Mouse (Mus musculus) limb, embryonic 12.5 days (tissue): ENCODE results near the gene Phb. TPM values are rescaled to one million over a fixed set of nuclear protein-coding genes. Genes with fewer than 3 reads are reported as not detected.
"Not testable (repeated sequence)": the region's sequence is repeated elsewhere in the genome, so short reads cannot be mapped to it uniquely, and the experiment has no call there.

Experiments
- ATAC-seq: fragments of 200-750 bp; cut with Nextera tagmentation; 2 replicates; pipeline ENCODE4 v1.8.0; 2017; ENCODE audit warnings: low read depth, moderate TSS enrichment; ENCODE audit not compliant: insufficient number of reproducible peaks, insufficient read depth, low FRiP score, low TSS enrichment
- H3K27ac ChIP-seq: fragments of 300-500 bp; sonication (generic); 2 replicates; pipeline ENCODE4 v1.5.1; 2016; ENCODE audit warnings: mild to moderate bottlenecking, moderate library complexity
- H3K27me3 ChIP-seq: fragments of 300-500 bp; sonication (generic); 2 replicates; pipeline ENCODE4 v1.6.1; 2016; ENCODE audit warnings: mild to moderate bottlenecking, moderate library complexity
- H3K36me3 ChIP-seq: fragments of 300-500 bp; sonication (generic); 2 replicates; pipeline ENCODE4 v1.6.1; 2016; ENCODE audit warnings: mild to moderate bottlenecking, moderate library complexity
- H3K4me1 ChIP-seq: fragments of 300-500 bp; sonication (generic); replicated peaks from 2 replicates; pipeline ENCODE4 v1.6.1; 2016
- H3K4me2 ChIP-seq: fragments of 300-500 bp; sonication (generic); 2 replicates; pipeline ENCODE4 v1.6.1; 2016; ENCODE audit warnings: mild to moderate bottlenecking, moderate library complexity
- H3K4me3 ChIP-seq: fragments of 300-500 bp; sonication (generic); replicated peaks from 2 replicates; pipeline ENCODE4 v1.5.1; 2016; ENCODE audit warnings: mild to moderate bottlenecking
- H3K9ac ChIP-seq: fragments of 300-500 bp; sonication (generic); replicated peaks from 2 replicates; pipeline ENCODE4 v1.6.1; 2016; ENCODE audit warnings: mild to moderate bottlenecking, moderate library complexity
- H3K9me3 ChIP-seq: fragments of 300-500 bp; sonication (generic); 2 replicates; pipeline ENCODE4 v1.6.1; 2016; ENCODE audit warnings: mild to moderate bottlenecking, moderate library complexity
- WGBS: fragments of 180-500 bp; shearing (Covaris S2); methylation state at CpG from one replicate; pipeline ENCODE4 v1.1.7; 2016; 5-methylcytosine and 5-hydroxymethylcytosine counted together
- polyA plus RNA-seq: library from polyadenylated mRNA; unstranded; fragments of >200 nt; fragmentation: Nextera tagmentation; extraction: Ambion mirVana; gene quantifications from 2 replicates; pipeline ENCODE4 v1.2.1, GENCODE M21; 2016

The Phb gene
- polyA plus RNA-seq, 1 experiment from 2014 or later, result 231 TPM

- Histone ChIP-seq H3K4me2 (no peak overlapping the region), H3K4me1 (peaks cover 38% of the 10 kb centered on the region), H3K4me3 (no peak overlapping the region), H3K27ac (no peak overlapping the region), H3K36me3 (no peaks in the 10 kb centered on the region), H3K9ac (no peak overlapping the region), H3K27me3 (peaks cover 45% of the 10 kb centered on the region), H3K9me3 (no peaks in the 10 kb centered on the region)
- WGBS, result 42% methylated on average over 2 of the region's 2 CpGs
- ATAC-seq, result no peak
Observed at GRCm38 (mm10) chr11:95650001-95650400, 16.8 kb upstream of the Phb start.

- no peak overlapping the region for H3K27ac ChIP-seq
- no peak overlapping the region for H3K9ac ChIP-seq
- H3K27me3 ChIP-seq, result peaks cover 35% of the 10 kb centered on the region
- no peak overlapping the region for H3K4me3 ChIP-seq
- H3K36me3 ChIP-seq, result no peaks in the 10 kb centered on the region
- no peaks in the 10 kb centered on the region for H3K9me3 ChIP-seq
- H3K4me1 ChIP-seq, result peaks cover 28% of the 10 kb centered on the region
- 68% methylated on average over 9 of the region's 9 CpGs for WGBS
- no peak for ATAC-seq
- H3K4me2 ChIP-seq, result no peak overlapping the region
Observed at GRCm38 (mm10) chr11:95650981-95651380, 15.8 kb upstream of the Phb start.

- no peaks in the 10 kb centered on the region for H3K36me3 ChIP-seq
- no peak overlapping the region for H3K9ac ChIP-seq
- H3K4me3 ChIP-seq, result no peak overlapping the region
- no peak overlapping the region for H3K4me2 ChIP-seq
- H3K4me1 ChIP-seq, result 0 out of 2 replicates have a peak, but pooled peaks cover 4% of the 10 kb centered on the region
- no peak for ATAC-seq
- WGBS, result 73% methylated on average over 4 of the region's 4 CpGs
- no peak overlapping the region for H3K27ac ChIP-seq
- H3K9me3 ChIP-seq, result no peaks in the 10 kb centered on the region
- no peaks in the 10 kb centered on the region for H3K27me3 ChIP-seq
Observed at GRCm38 (mm10) chr11:95657449-95657848, 9.3 kb upstream of the Phb start.

GRCm38 (mm10) chr11:95667177-95667576 is 420 bp downstream of the Phb start:
- 2% methylated on average over 11 of the region's 11 CpGs for WGBS
- Histone ChIP-seq H3K4me3 (peak overlapping the region; percentile 73), H3K27me3 (no peaks in the 10 kb centered on the region), H3K36me3 (peaks cover 42% of the 10 kb centered on the region), H3K9ac (peak overlapping the region; percentile 69), H3K4me1 (peaks cover 7% of the 10 kb centered on the region), H3K4me2 (peak overlapping the region; percentile 96), H3K27ac (peak overlapping the region; percentile 59; the same call in 1 of the 2 replicates), H3K9me3 (no peaks in the 10 kb centered on the region)
- no peak for ATAC-seq

GRCm38 (mm10) chr11:95668086-95668485 is 1.3 kb downstream of the Phb start:
- not testable (repeated sequence) for H3K4me1 ChIP-seq
- 0 out of 2 replicates have a peak overlapping the region, but pooled peaks have one; percentile 73 for H3K4me3 ChIP-seq
- peaks cover 51% of the 10 kb centered on the region for H3K36me3 ChIP-seq

GRCm38 (mm10) chr11:95675498-95675897 is 8.7 kb downstream of the Phb start:
- no peak overlapping the region for H3K4me3 ChIP-seq
- peaks cover 42% of the 10 kb centered on the region for H3K4me1 ChIP-seq
- H3K36me3 ChIP-seq, result peaks cover 94% of the 10 kb centered on the region
- H3K9me3 ChIP-seq, result no peaks in the 10 kb centered on the region
- no peak for ATAC-seq
- H3K27ac ChIP-seq, result peak overlapping the region; percentile 79
- H3K27me3 ChIP-seq, result 0 out of 2 replicates have a peak, but pooled peaks cover 3% of the 10 kb centered on the region
- no peak overlapping the region for H3K9ac ChIP-seq
- H3K4me2 ChIP-seq, result no peak overlapping the region
- WGBS, result 91% methylated on average over 14 of the region's 14 CpGs

More at GRCm38 (mm10) chr11:95668086-95668485, 1.3 kb downstream of the Phb start:
- not testable (repeated sequence) for H3K27me3 ChIP-seq, H3K9me3 ChIP-seq, H3K27ac ChIP-seq, H3K9ac ChIP-seq, ATAC-seq
- 96% methylated on average over 7 of the region's 7 CpGs for WGBS
- H3K4me2 ChIP-seq, result peak overlapping the region; percentile 96

- Histone ChIP-seq H3K4me3 (no peak overlapping the region), H3K4me2 (peak overlapping the region; percentile 17; the same call in 1 of the 2 replicates), H3K9me3 (no peaks in the 10 kb centered on the region), H3K36me3 (peaks cover 93% of the 10 kb centered on the region), H3K4me1 (peaks cover 50% of the 10 kb centered on the region), H3K9ac (no peak overlapping the region), H3K27me3 (0 out of 2 replicates have a peak, but pooled peaks cover 3% of the 10 kb centered on the region), H3K27ac (peak overlapping the region; percentile 79; the same call in 1 of the 2 replicates)
- WGBS, result 11% methylated on average over 6 of the region's 6 CpGs
- peak; percentile 69 for ATAC-seq
Observed at GRCm38 (mm10) chr11:95676307-95676706, 9.6 kb downstream of the Phb start.

- Histone ChIP-seq H3K9ac (no peak overlapping the region), H3K27ac (peak overlapping the region; percentile 62), H3K36me3 (peaks cover 79% of the 10 kb centered on the region), H3K4me1 (peaks cover 68% of the 10 kb centered on the region), H3K27me3 (0 out of 2 replicates have a peak, but pooled peaks cover 3% of the 10 kb centered on the region), H3K4me2 (no peak overlapping the region), H3K9me3 (no peaks in the 10 kb centered on the region), H3K4me3 (no peak overlapping the region)
- 49% methylated on average over 14 of the region's 14 CpGs for WGBS
- no peak for ATAC-seq
Observed at GRCm38 (mm10) chr11:95677925-95678701, 11.4 kb downstream of the Phb start.

GRCm38 (mm10) chr11:95681995-95682601 is 15.3 kb downstream of the Phb start:
- Histone ChIP-seq H3K9me3 (no peaks in the 10 kb centered on the region), H3K4me3 (no peak overlapping the region), H3K36me3 (peaks cover 42% of the 10 kb centered on the region), H3K27ac (peak overlapping the region; percentile 89), H3K4me1 (peaks cover 60% of the 10 kb centered on the region), H3K27me3 (0 out of 2 replicates have a peak, but pooled peaks cover 3% of the 10 kb centered on the region), H3K9ac (peak overlapping the region; percentile 18; the same call in 1 of the 2 replicates), H3K4me2 (no peak overlapping the region; the same call in 1 of the 2 replicates)
- peak; percentile 52; the same call in 1 of the 2 replicates for ATAC-seq
- 36% methylated on average over 9 of the region's 9 CpGs for WGBS

- H3K9ac ChIP-seq, result no peak overlapping the region
- WGBS, result 88% methylated on average over 3 of the region's 3 CpGs
- 0 out of 2 replicates have a peak, but pooled peaks cover 3% of the 10 kb centered on the region for H3K27me3 ChIP-seq
- peaks cover 52% of the 10 kb centered on the region for H3K4me1 ChIP-seq
- peak overlapping the region; percentile 89; the same call in 1 of the 2 replicates for H3K27ac ChIP-seq
- no peaks in the 10 kb centered on the region for H3K9me3 ChIP-seq
- no peak overlapping the region for H3K4me3 ChIP-seq
- ATAC-seq, result no peak
- no peak overlapping the region for H3K4me2 ChIP-seq
- peaks cover 33% of the 10 kb centered on the region for H3K36me3 ChIP-seq
Observed at GRCm38 (mm10) chr11:95682946-95683345, 16.2 kb downstream of the Phb start.

- Histone ChIP-seq H3K36me3 (peaks cover 6% of the 10 kb centered on the region; the same call in 1 of the 2 replicates), H3K27me3 (no peaks in the 10 kb centered on the region), H3K4me2 (no peak overlapping the region), H3K27ac (0 out of 2 replicates have a peak overlapping the region, but pooled peaks have one; percentile 23), H3K4me3 (no peak overlapping the region), H3K9ac (no peak overlapping the region), H3K9me3 (no peaks in the 10 kb centered on the region), H3K4me1 (peaks cover 42% of the 10 kb centered on the region)
- WGBS, result 7% methylated on average over 4 of the region's 4 CpGs
- ATAC-seq, result no peak
Observed at GRCm38 (mm10) chr11:95686031-95686430, 19.3 kb downstream of the Phb start.
